Mouse (Mus musculus): ENCODE results near the gene Cmss1. TPM values are rescaled to one million over a fixed set of nuclear protein-coding genes. Genes with fewer than 3 reads are reported as not detected.

Gene Cmss1
- polyA plus RNA-seq, 1 experiment: 2.8 TPM

DNA sequence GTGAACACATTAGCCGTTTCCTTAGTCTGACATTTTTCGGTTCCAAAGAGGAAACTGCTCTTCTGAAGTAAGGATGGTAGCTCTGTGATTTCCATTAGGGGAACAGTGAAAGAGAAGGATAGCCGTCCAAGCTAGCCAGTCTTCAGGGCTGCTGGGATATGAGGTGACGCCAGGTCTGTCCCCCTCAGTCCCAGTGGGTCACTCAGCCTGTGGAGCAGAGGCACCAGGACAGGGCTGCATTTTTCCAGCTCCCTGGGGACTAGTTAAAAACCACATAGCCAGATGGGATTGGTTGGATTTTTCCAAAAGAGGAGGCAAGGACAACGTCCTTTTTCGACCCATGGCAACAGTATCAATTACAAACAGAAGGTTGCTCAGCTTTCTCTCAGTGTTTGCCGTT is 279.7 kb downstream of the Cmss1 start:
- Histone ChIP-seq H3K4me3 (replicated peaks) (no peak overlapping the region), H3K4me1 (ENCODE audit: control insufficient read depth) (no peaks in the 10 kb centered on the region), H3K36me3 (ENCODE audit: control insufficient read depth) (no peaks in the 10 kb centered on the region), H3K27me3 (ENCODE audit: control insufficient read depth) (no peaks in the 10 kb centered on the region), H3K9me3 (ENCODE audit: control insufficient read depth, low read length) (no peaks in the 10 kb centered on the region)
- TF ChIP-seq TAL1 (IDR thresholded peaks at IDR 0.05; ENCODE audit: low read length): no peak
- TF ChIP-seq GATA1 (IDR thresholded peaks at IDR 0.05; ENCODE audit: low read length): no peak

DNA sequence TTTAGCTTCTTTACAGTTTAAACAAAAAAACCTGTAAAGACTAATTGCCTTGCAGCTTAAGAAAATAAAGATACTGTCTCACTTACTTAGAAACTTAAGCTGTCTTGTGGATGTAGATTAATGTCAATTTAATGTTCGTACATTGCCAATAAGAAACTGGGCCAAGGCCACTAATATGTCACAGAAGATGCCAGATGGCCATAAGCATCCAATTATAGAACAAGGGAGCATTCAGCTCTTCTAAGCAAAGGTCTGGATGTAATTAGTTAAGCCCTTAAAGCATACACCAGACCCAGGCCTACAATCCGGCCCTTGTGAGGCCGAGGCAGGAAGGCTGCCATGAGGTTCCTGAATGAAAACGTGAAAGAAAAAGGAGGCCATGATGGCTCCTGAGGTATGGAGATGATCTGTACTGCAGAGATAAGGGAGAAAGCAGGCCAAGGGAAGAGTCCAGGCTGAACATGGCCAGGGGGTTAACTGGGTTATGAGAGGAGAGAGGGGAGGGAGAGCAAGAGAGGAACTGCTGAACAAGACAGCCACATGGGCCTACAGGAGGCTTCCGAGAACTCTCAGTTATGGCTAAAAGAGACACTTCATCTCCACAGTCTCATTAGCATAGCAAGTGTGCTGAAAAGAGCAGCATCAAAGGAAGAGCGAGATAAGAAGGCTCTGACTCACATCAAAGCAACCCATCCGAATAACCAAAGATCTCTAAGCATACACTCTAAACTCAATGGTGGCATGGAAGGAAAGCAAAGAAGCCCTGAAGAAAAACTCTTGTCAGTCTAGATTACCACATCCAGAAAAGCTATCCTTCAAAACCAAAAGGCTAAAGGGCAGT is 287.2 kb downstream of the Cmss1 start:
- H3K36me3 ChIP-seq (ENCODE audit: control insufficient read depth): no peaks in the 10 kb centered on the region
- H3K9me3 ChIP-seq (ENCODE audit: control insufficient read depth, low read length): no peaks in the 10 kb centered on the region
- no peak overlapping the region for H3K4me3 ChIP-seq (replicated peaks)
- H3K27me3 ChIP-seq (ENCODE audit: control insufficient read depth): no peaks in the 10 kb centered on the region
- H3K4me1 ChIP-seq (ENCODE audit: control insufficient read depth): no peaks in the 10 kb centered on the region
- no peak for TF ChIP-seq GATA1 (IDR thresholded peaks at IDR 0.05; ENCODE audit: low read length)
- no peak for TF ChIP-seq TAL1 (IDR thresholded peaks at IDR 0.05; ENCODE audit: low read length)

DNA sequence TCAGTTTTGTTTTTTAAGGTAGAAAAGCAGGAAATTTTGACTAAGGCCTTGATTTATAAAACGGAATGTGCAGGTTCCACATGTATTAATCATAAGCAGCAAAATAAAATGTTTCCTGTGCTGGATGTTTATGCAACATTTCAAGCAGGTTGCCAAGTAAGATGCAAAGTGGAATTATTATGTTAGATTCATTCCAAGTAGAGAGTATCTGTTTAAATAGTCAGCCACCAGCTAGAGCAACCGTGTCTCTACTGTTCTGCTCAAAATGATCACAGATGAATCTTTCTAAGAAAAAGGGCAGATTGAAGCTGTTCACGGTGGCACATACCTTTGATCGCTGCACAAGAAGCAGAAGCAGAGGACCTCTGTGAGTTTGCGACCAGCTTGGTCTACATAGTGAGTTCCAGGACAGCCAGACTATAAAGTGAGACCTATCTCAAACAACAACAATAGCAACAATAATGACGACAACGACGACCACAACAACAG is 288.0 kb downstream of the Cmss1 start:
- TF ChIP-seq TAL1 (IDR thresholded peaks at IDR 0.05; ENCODE audit: low read length): no peak
- no peak for TF ChIP-seq GATA1 (IDR thresholded peaks at IDR 0.05; ENCODE audit: low read length)
- Histone ChIP-seq H3K4me1 (ENCODE audit: control insufficient read depth) (no peaks in the 10 kb centered on the region), H3K36me3 (ENCODE audit: control insufficient read depth) (no peaks in the 10 kb centered on the region)

DNA sequence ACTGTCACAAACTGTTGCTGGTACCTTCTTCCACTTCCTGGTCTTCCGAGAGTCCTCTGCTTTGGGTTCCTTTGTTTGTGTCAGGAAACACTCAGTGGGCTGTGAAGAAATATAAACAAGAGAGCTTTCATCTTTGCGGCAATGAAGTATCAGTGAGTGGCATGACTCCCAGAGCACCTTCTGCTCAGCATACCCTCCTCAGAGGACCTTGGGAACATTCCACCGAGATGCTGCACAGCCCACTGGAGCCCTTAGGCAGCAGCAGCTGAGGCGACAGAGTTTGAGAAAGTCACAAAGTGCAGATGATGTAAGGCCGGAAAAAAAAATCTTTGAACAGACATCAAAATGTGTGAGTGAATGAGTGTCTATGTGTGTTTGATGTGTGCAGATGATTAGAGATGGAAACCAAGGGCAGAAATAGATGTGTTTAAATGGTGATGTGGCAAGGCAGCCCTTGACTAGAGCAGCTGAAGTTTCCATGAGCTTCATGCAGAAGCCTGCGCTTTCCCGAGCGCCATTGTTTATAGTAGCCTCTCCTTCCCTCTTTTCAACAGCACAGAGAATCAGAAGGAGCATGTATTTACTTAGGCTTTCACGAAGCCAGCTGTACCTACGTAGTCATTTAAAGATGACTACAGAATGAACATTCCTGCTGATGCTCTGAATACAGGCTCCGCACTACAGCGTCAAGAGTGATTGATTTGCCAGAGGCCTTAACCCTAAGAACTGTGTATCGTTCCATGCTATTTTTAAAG is 288.6 kb downstream of the Cmss1 start:
- Histone ChIP-seq H3K36me3 (ENCODE audit: control insufficient read depth) (no peaks in the 10 kb centered on the region), H3K27me3 (ENCODE audit: control insufficient read depth) (no peaks in the 10 kb centered on the region), H3K4me1 (ENCODE audit: control insufficient read depth) (no peaks in the 10 kb centered on the region), H3K9me3 (ENCODE audit: control insufficient read depth, low read length) (no peaks in the 10 kb centered on the region), H3K4me3 (replicated peaks) (no peak overlapping the region)
- no peak for TF ChIP-seq TAL1 (IDR thresholded peaks at IDR 0.05; ENCODE audit: low read length)
- TF ChIP-seq GATA1 (IDR thresholded peaks at IDR 0.05; ENCODE audit: low read length): no peak

More for the DNA sequence above, 288.0 kb downstream of the Cmss1 start:
- Histone ChIP-seq H3K9me3 (ENCODE audit: control insufficient read depth, low read length) (no peaks in the 10 kb centered on the region), H3K4me3 (replicated peaks) (no peak overlapping the region), H3K27me3 (ENCODE audit: control insufficient read depth) (no peaks in the 10 kb centered on the region)

DNA sequence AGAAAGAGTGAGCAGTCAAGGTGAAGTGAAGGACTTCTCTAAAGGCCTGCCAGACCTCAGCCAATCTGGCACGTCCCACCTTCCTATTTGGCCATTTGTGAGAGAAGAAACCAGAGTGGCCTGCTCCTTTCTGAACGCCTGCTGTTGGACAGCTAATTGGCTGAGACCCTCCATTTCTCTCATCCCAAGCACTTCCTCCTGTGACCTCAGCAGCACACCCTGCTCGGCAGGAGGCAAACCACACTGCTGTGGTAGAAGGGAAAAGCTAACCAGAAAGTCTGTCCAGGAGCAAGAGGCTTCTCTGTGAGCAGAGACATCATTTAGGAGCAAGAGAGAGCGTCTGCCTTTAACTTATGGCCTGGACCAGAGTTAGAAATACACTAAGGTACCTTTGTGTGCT is 289.5 kb downstream of the Cmss1 start:
- H3K4me1 ChIP-seq (ENCODE audit: control insufficient read depth): no peaks in the 10 kb centered on the region
- no peaks in the 10 kb centered on the region for H3K27me3 ChIP-seq (ENCODE audit: control insufficient read depth)
- no peak overlapping the region for H3K4me3 ChIP-seq (replicated peaks)
- H3K36me3 ChIP-seq (ENCODE audit: control insufficient read depth): no peaks in the 10 kb centered on the region
- no peaks in the 10 kb centered on the region for H3K9me3 ChIP-seq (ENCODE audit: control insufficient read depth, low read length)
- TF ChIP-seq GATA1 (IDR thresholded peaks at IDR 0.05; ENCODE audit: low read length): no peak
- no peak for TF ChIP-seq TAL1 (IDR thresholded peaks at IDR 0.05; ENCODE audit: low read length)

DNA sequence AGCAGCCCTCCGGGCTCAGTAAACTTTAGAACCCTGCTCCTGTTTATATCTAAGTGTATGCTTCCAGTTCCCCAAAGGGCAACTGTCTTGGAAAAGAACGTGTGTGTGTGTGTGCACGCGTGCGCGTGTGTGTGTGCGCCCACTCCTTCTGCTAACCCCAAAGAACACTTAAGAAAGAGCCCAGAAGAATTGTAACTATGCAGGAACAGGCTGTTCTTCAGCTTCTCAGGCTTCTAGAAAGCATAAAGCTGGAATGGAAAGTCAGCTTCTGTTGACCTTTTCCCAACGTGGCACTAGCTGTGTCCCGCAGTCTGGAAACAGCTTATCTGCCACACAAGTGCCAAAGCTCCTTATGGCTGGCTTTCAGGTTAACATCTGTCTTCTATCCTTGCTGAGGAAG is 291.6 kb downstream of the Cmss1 start:
- TF ChIP-seq TAL1 (IDR thresholded peaks at IDR 0.05; ENCODE audit: low read length) (no peak), GATA1 (IDR thresholded peaks at IDR 0.05; ENCODE audit: low read length) (no peak)
- Histone ChIP-seq H3K9me3 (ENCODE audit: control insufficient read depth, low read length) (no peaks in the 10 kb centered on the region), H3K27me3 (ENCODE audit: control insufficient read depth) (no peaks in the 10 kb centered on the region), H3K36me3 (ENCODE audit: control insufficient read depth) (no peaks in the 10 kb centered on the region), H3K4me1 (ENCODE audit: control insufficient read depth) (no peaks in the 10 kb centered on the region), H3K4me3 (replicated peaks) (no peak overlapping the region)

DNA sequence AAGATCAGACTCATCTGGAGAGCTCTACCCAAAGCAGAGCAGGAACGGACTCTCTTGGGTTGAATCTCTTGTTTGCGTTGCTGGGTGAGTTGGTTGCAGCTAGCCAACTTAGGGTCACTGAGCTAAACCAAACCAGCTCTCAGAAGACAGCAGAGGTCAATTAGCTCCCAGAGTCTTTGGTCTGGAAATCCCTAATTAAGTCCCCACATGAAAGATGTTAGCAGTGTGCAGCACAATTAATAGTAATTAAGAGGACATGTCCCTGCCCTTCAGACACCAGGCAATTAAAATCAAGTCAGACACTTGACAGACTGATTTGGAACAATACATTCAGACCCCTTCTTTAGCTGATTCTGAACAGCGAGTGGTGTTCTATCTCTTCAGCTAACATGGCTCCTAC is 292.4 kb downstream of the Cmss1 start:
- Histone ChIP-seq H3K27me3 (ENCODE audit: control insufficient read depth) (no peaks in the 10 kb centered on the region), H3K4me3 (replicated peaks) (no peak overlapping the region), H3K9me3 (ENCODE audit: control insufficient read depth, low read length) (no peaks in the 10 kb centered on the region), H3K4me1 (ENCODE audit: control insufficient read depth) (no peaks in the 10 kb centered on the region), H3K36me3 (ENCODE audit: control insufficient read depth) (no peaks in the 10 kb centered on the region)
- no peak for TF ChIP-seq TAL1 (IDR thresholded peaks at IDR 0.05; ENCODE audit: low read length)
- no peak for TF ChIP-seq GATA1 (IDR thresholded peaks at IDR 0.05; ENCODE audit: low read length)

DNA sequence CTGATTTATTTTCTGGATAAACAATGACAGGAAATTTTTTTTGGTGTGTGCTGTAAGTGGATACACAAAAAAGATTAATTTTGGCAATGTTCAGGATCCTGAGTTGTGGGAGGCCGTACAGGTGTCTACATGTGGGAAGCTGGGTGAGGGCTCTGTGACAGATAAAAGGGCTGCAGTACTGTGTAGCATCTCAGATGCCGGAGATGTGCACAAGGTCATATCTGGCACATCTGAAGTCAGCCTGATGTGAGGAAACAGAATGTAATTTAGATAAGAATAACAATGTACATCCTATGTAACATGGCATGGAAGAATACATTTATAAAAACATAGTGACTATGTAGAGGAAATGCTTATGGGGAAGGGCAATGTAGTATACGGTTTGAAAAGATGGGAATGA is 293.2 kb downstream of the Cmss1 start:
- TF ChIP-seq TAL1 (IDR thresholded peaks at IDR 0.05; ENCODE audit: low read length) (no peak), GATA1 (IDR thresholded peaks at IDR 0.05; ENCODE audit: low read length) (no peak)
- H3K9me3 ChIP-seq (ENCODE audit: control insufficient read depth, low read length): no peaks in the 10 kb centered on the region
- no peaks in the 10 kb centered on the region for H3K36me3 ChIP-seq (ENCODE audit: control insufficient read depth)

DNA sequence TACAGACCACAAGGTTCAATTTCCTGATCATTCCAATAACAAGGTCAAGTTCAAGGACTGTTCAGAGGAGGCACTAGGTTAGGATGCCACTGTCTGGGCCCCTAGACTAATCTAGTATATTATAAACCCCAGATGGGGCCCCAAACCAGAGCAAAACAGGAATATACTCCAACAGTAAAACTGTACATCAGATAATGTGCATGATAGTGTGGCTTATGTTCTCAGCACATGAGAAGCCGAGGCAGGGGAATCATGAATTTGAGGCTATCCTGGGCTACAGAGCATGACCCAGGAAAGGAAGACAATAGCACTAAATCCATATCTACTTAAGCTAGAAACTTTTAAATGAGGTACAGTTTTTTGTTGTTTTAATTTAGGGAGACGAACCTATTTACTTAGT is 294.5 kb downstream of the Cmss1 start:
- Histone ChIP-seq H3K27me3 (ENCODE audit: control insufficient read depth) (no peaks in the 10 kb centered on the region), H3K36me3 (ENCODE audit: control insufficient read depth) (no peaks in the 10 kb centered on the region), H3K4me3 (replicated peaks) (no peak overlapping the region), H3K9me3 (ENCODE audit: control insufficient read depth, low read length) (no peaks in the 10 kb centered on the region), H3K4me1 (ENCODE audit: control insufficient read depth) (no peaks in the 10 kb centered on the region)
- TF ChIP-seq TAL1 (IDR thresholded peaks at IDR 0.05; ENCODE audit: low read length) (no peak), GATA1 (IDR thresholded peaks at IDR 0.05; ENCODE audit: low read length) (no peak)

More for the DNA sequence above, 293.2 kb downstream of the Cmss1 start:
- Histone ChIP-seq H3K4me1 (ENCODE audit: control insufficient read depth) (no peaks in the 10 kb centered on the region), H3K4me3 (replicated peaks) (no peak overlapping the region), H3K27me3 (ENCODE audit: control insufficient read depth) (no peaks in the 10 kb centered on the region)
